Comparison of ENCODE assay signal across 24 mouse cellular contexts in genomic region chr6:89499961-89500360, GRCm38 (mm10).
DNase-seq lines count a peak whose midpoint lies in the region; ATAC-seq and TF ChIP-seq lines count a peak whose summit lies in the region.
"Had no signal": no experiment of that assay in that cellular context is flagged by ENCODE, and none has a peak within 500 bp of the region (broad histone marks: within the 10 kb centered on the region; RNA-seq: fewer than 3 reads in every experiment).

No protein-coding gene starts in this region.

- no peaks in the 10 kb centered on the region for H3K9me3 ChIP-seq in forebrain, embryonic 16.5 days (ENCODE audit: control insufficient read depth, low read length)
- no peaks in the 10 kb centered on the region for H3K9me3 ChIP-seq in forebrain, embryonic 10.5 days
- H3K9me3 ChIP-seq in CH12.LX (replicated peaks; ENCODE audit: low read length): no peaks in the 10 kb centered on the region
- H3K9me3 ChIP-seq: embryonic facial prominence, embryonic 10.5 days; embryonic facial prominence, embryonic 12.5 days; forebrain, embryonic 12.5 days; G1E had no signal

- 100% methylated on average over 1 of the region's 1 CpGs for WGBS in forebrain, embryonic 16.5 days
- WGBS in forebrain, embryonic 10.5 days: 93% methylated on average over 1 of the region's 1 CpGs
- 95% methylated on average over 1 of the region's 1 CpGs for WGBS in kidney, adult 2 months

- H3K9ac ChIP-seq in forebrain, embryonic 16.5 days (replicated peaks; ENCODE audit: low read depth, low read length): no peak overlapping the region
- H3K9ac ChIP-seq in CH12.LX (ENCODE audit: insufficient read depth, low read depth): no peak overlapping the region
- H3K9ac ChIP-seq: embryonic facial prominence, embryonic 12.5 days; forebrain, embryonic 12.5 days; forebrain, postnatal 0 days had no signal

- H3K79me2 ChIP-seq in CH12.LX (replicated peaks; ENCODE audit: control insufficient read depth, extremely low read depth, insufficient read depth, poor library complexity, severe bottlenecking): no peaks in the 10 kb centered on the region

- TF ChIP-seq RAD21 in CH12.LX (IDR thresholded peaks at IDR 0.05; ENCODE audit: low read depth, low read length): no peak

- TF ChIP-seq POLR2A in CH12.LX (IDR thresholded peaks at IDR 0.05; ENCODE audit: low read depth, low read length): no peak
- TF ChIP-seq POLR2A in kidney, adult 2 months (IDR thresholded peaks at IDR 0.05; ENCODE audit: low read depth, low read length): no peak

- no peak for ATAC-seq in forebrain, embryonic 16.5 days
- ATAC-seq: activated CD4-positive, CD25-positive, alpha-beta regulatory T cell, adult 4 months; CD4-positive, CD25-positive, alpha-beta regulatory T cell, adult 4 months; Patski had no signal

- no peak for TF ChIP-seq CTCF in layer of hippocampus, adult 2 months (conservative IDR thresholded peaks at IDR 0.05)
- TF ChIP-seq CTCF in CH12.LX (conservative IDR thresholded peaks at IDR 0.05 in 1 of 2, IDR thresholded peaks at IDR 0.05 in 1 of 2; ENCODE audit: low read depth in 2 of 2, low read length in 2 of 2): no peak
- TF ChIP-seq CTCF in kidney, adult 2 months (conservative IDR thresholded peaks at IDR 0.05; ENCODE audit: insufficient read depth, insufficient read length, low read depth, low read length): no peak

- no peak overlapping the region for H3K4me3 ChIP-seq in forebrain, embryonic 16.5 days (replicated peaks; ENCODE audit: low read length)
- no peak overlapping the region for H3K4me3 ChIP-seq in forebrain, embryonic 10.5 days
- no peak overlapping the region for H3K4me3 ChIP-seq in layer of hippocampus, adult 2 months
- H3K4me3 ChIP-seq in CH12.LX (replicated peaks in 1 of 3; ENCODE audit: low read depth in 2 of 3, low read length in 2 of 3, poor library complexity in 1 of 3): no peak overlapping the region
- H3K4me3 ChIP-seq in kidney, adult 2 months (ENCODE audit: insufficient read depth, low read depth, low read length): no peak overlapping the region
- H3K4me3 ChIP-seq: embryonic facial prominence, embryonic 10.5 days; embryonic facial prominence, embryonic 12.5 days; forebrain, embryonic 12.5 days had no signal

- peak overlapping the region; percentile 20; the same call in 1 of the 2 replicates for H3K27ac ChIP-seq in forebrain, embryonic 16.5 days (ENCODE audit: low read length)
- H3K27ac ChIP-seq in forebrain, embryonic 10.5 days: no peak overlapping the region
- H3K27ac ChIP-seq in layer of hippocampus, adult 2 months: peak overlapping the region; percentile 84
- H3K27ac ChIP-seq in CH12.LX (ENCODE audit: insufficient read depth, low read depth): no peak overlapping the region
- no peak overlapping the region for H3K27ac ChIP-seq in kidney, adult 2 months (ENCODE audit: insufficient read depth, low read depth, low read length)
- H3K27ac ChIP-seq: embryonic facial prominence, embryonic 10.5 days; embryonic facial prominence, embryonic 12.5 days; forebrain, embryonic 12.5 days had no signal

- TF ChIP-seq EP300 in CH12.LX (IDR thresholded peaks at IDR 0.05; ENCODE audit: low read length): peak; percentile 84

- no peaks in the 10 kb centered on the region for H3K36me3 ChIP-seq in forebrain, embryonic 16.5 days (ENCODE audit: control insufficient read depth, insufficient read depth)
- no peaks in the 10 kb centered on the region for H3K36me3 ChIP-seq in forebrain, embryonic 10.5 days (replicated peaks)
- H3K36me3 ChIP-seq in CH12.LX (replicated peaks in 1 of 2; ENCODE audit: control insufficient read depth in 1 of 2, insufficient read depth in 1 of 2, low read length in 1 of 2): no peaks in the 10 kb centered on the region
- no peaks in the 10 kb centered on the region for H3K36me3 ChIP-seq in kidney, adult 2 months (ENCODE audit: control insufficient read depth, insufficient read depth, low read length)
- H3K36me3 ChIP-seq: embryonic facial prominence, embryonic 10.5 days; embryonic facial prominence, embryonic 12.5 days; forebrain, embryonic 12.5 days; G1E had no signal

- dilution Hi-C loops in CH12.LX (cut with MboI; ENCODE audit: extremely low pct_ligation_motif_present, extremely low pct_unique_long_range_greater_than_20kb, low sequenced_read_pairs): no loop called here

- in situ Hi-C loops in CH12.LX (cut with MboI; ENCODE audit: low pct_ligation_motif_present, low pct_unique_long_range_greater_than_20kb, low sequenced_read_pairs): no loop called here

- H3K4me2 ChIP-seq in forebrain, embryonic 16.5 days (ENCODE audit: low read length): no peak overlapping the region
- no peak overlapping the region for H3K4me2 ChIP-seq in CH12.LX (ENCODE audit: insufficient read depth, low read depth, poor library complexity, severe bottlenecking)
- H3K4me2 ChIP-seq: embryonic facial prominence, embryonic 12.5 days; forebrain, embryonic 12.5 days had no signal

- DNase-seq in forebrain, embryonic 10.5 days (ENCODE audit: extremely low spot score, low spot score): no peak
- no peak for DNase-seq in layer of hippocampus, adult 2 months (ENCODE audit: low spot score in 2 of 2)
- DNase-seq in layer of hippocampus, postnatal 14 days (ENCODE audit: low spot score in 2 of 2): no peak
- peak; percentile 22 for DNase-seq in CH12.LX (ENCODE audit: extremely low read depth)
- no peak for DNase-seq in kidney, adult 2 months
- no peak for DNase-seq in lung, postnatal 25 days (ENCODE audit: low spot score)
- DNase-seq: adrenal gland, adult 8-10 months; adrenal gland, postnatal 14 days; adrenal gland, postnatal 36 days; B cell, adult 2 months; cerebellum, adult 11-12 months; cerebellum, adult 2 months; cerebellum, adult 9-10 months; cerebellum, postnatal 10 days; cerebellum, postnatal 25 days; forebrain, postnatal 0 days had no signal

- H3K27me3 ChIP-seq in forebrain, embryonic 16.5 days (replicated peaks; ENCODE audit: control insufficient read depth, insufficient read depth, low read length): no peaks in the 10 kb centered on the region
- no peaks in the 10 kb centered on the region for H3K27me3 ChIP-seq in forebrain, embryonic 10.5 days (ENCODE audit: poor library complexity, severe bottlenecking)
- H3K27me3 ChIP-seq in CH12.LX (replicated peaks): no peaks in the 10 kb centered on the region
- no peaks in the 10 kb centered on the region for H3K27me3 ChIP-seq in kidney, adult 2 months (replicated peaks; ENCODE audit: control insufficient read depth, insufficient read depth, low read length)
- H3K27me3 ChIP-seq: embryonic facial prominence, embryonic 12.5 days; forebrain, embryonic 12.5 days; Patski had no signal

- peaks cover 7% of the 10 kb centered on the region for H3K4me1 ChIP-seq in forebrain, embryonic 16.5 days (replicated peaks; ENCODE audit: control insufficient read depth, insufficient read depth, low read length)
- peaks cover 16% of the 10 kb centered on the region for H3K4me1 ChIP-seq in forebrain, embryonic 10.5 days
- H3K4me1 ChIP-seq in CH12.LX (ENCODE audit: control insufficient read depth in 1 of 2, insufficient read depth in 2 of 2): peaks cover 26 to 51% of the 10 kb centered on the region in 2 experiments
- no peaks in the 10 kb centered on the region for H3K4me1 ChIP-seq in kidney, adult 2 months (ENCODE audit: control insufficient read depth, insufficient read depth, low read length)
- H3K4me1 ChIP-seq: embryonic facial prominence, embryonic 10.5 days; embryonic facial prominence, embryonic 12.5 days had no signal

TF ChIP-seq in CH12.LX, 34 proteins besides CTCF, POLR2A, EP300 and RAD21:
- TF ChIP-seq USF1 (IDR thresholded peaks at IDR 0.05; ENCODE audit: low read depth, low read length): no peak
- no peak for TF ChIP-seq POLR2AphosphoS2 (IDR thresholded peaks at IDR 0.05; ENCODE audit: low read depth, low read length)
- TF ChIP-seq E2F4 (IDR thresholded peaks at IDR 0.05; ENCODE audit: insufficient replicate concordance, low read depth, low read length): no peak
- 0 out of 2 replicates have a peak, but pooled peaks have one; percentile 47 for TF ChIP-seq MYC (IDR thresholded peaks at IDR 0.05; ENCODE audit: low read depth, low read length)
- TF ChIP-seq CHD1 (IDR thresholded peaks at IDR 0.05; ENCODE audit: low read depth, low read length): no peak
- no peak for TF ChIP-seq MAZ (IDR thresholded peaks at IDR 0.05; ENCODE audit: low read depth, low read length)
- no peak for TF ChIP-seq MXI1 (IDR thresholded peaks at IDR 0.05; ENCODE audit: low read depth, low read length)
- TF ChIP-seq JUN (IDR thresholded peaks at IDR 0.05; ENCODE audit: insufficient read depth, low read depth, low read length): peak; percentile 46; the same call in 1 of the 2 replicates
- no peak for TF ChIP-seq ZC3H11A (IDR thresholded peaks at IDR 0.05; ENCODE audit: low read depth, low read length)
- 0 out of 2 replicates have a peak, but pooled peaks have one; percentile 22 for TF ChIP-seq RCOR1 (conservative IDR thresholded peaks at IDR 0.05; ENCODE audit: low read depth, low read length)
- TF ChIP-seq ELF1 (IDR thresholded peaks at IDR 0.05; ENCODE audit: low read depth, low read length): no peak
- TF ChIP-seq IRF4 (IDR thresholded peaks at IDR 0.05; ENCODE audit: low read depth, low read length): peak; percentile 88
- peak; percentile 31; the same call in 1 of the 2 replicates for TF ChIP-seq MEF2A (IDR thresholded peaks at IDR 0.05; ENCODE audit: borderline replicate concordance, low read depth, low read length)
- TF ChIP-seq JUND (conservative IDR thresholded peaks at IDR 0.05; ENCODE audit: low read depth, low read length): peak; percentile 83
- no peak for TF ChIP-seq MAX (IDR thresholded peaks at IDR 0.05; ENCODE audit: low read length)
- TF ChIP-seq PAX5 (IDR thresholded peaks at IDR 0.05; ENCODE audit: low read length): no peak
- TF ChIP-seq TCF12 (IDR thresholded peaks at IDR 0.05; ENCODE audit: low read depth, low read length): no peak
- peak; percentile 37; the same call in 1 of the 2 replicates for TF ChIP-seq CHD2 (IDR thresholded peaks at IDR 0.05; ENCODE audit: low read length)
- peak; percentile 50; the same call in 1 of the 2 replicates for TF ChIP-seq ETS1 (conservative IDR thresholded peaks at IDR 0.05; ENCODE audit: low read depth, low read length)
- TF ChIP-seq KAT2A (IDR thresholded peaks at IDR 0.05; ENCODE audit: insufficient replicate concordance, low read length): no peak
- no peak for TF ChIP-seq UBTF (IDR thresholded peaks at IDR 0.05; ENCODE audit: low read depth, low read length)
- TF ChIP-seq BHLHE40 (IDR thresholded peaks at IDR 0.05; ENCODE audit: low read depth, low read length): peak; percentile 80
TF ChIP-seq in CH12.LX: peak in this region for 9.

Comparison
In these comparisons a context has a peak if more than half of its experiments do, and no peak if none do; other contexts are left out.
1. H3K27ac ChIP-seq: peak in forebrain, embryonic 16.5 days (single experiment) and layer of hippocampus, adult 2 months (single experiment); none in forebrain, embryonic 10.5 days (single experiment), CH12.LX (single experiment) and kidney, adult 2 months (single experiment).